Mouse (Mus musculus): ENCODE results near the gene Draxin. TPM values are rescaled to one million over a fixed set of nuclear protein-coding genes. Genes with fewer than 3 reads are reported as not detected.

Draxin gene
- polyA plus RNA-seq, 1 experiment from 2014 or later = 20.4 TPM

DNA sequence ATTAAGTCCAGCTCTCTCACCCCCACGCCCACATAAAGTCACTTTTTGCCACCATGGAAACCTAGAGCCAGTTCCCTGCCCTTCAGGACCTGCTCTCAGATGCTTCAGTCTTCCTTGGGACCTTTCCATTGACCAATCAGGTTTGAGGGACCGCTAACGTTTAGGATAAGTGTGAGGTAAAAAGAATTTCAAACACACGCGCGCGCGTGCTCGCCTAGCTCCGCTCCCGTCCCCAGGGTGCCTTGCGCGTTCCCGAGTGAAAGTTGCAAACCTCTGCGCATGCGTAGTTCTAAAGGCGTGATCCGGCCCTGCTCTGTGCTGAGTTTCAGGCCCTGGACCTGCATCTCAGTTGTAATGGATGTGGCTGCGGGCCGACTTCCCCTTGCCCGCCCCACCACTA is 55.2 kb downstream of the Draxin start:
- Histone ChIP-seq H3K27me3 (no peaks in the 10 kb centered on the region), H3K36me3 (no peaks in the 10 kb centered on the region), H3K4me3 (replicated peaks) (peak overlapping the region; percentile 22), H3K9ac (replicated peaks) (no peak overlapping the region), H3K4me1 (replicated peaks) (0 out of 2 replicates have a peak, but pooled peaks cover 3% of the 10 kb centered on the region), H3K4me2 (replicated peaks) (peak overlapping the region; percentile 50), H3K27ac (no peak overlapping the region), H3K9me3 (no peaks in the 10 kb centered on the region)
- 30% methylated on average over 21 of the region's 21 CpGs for WGBS
- peak; percentile 22; the same call in 1 of the 2 replicates for ATAC-seq

DNA sequence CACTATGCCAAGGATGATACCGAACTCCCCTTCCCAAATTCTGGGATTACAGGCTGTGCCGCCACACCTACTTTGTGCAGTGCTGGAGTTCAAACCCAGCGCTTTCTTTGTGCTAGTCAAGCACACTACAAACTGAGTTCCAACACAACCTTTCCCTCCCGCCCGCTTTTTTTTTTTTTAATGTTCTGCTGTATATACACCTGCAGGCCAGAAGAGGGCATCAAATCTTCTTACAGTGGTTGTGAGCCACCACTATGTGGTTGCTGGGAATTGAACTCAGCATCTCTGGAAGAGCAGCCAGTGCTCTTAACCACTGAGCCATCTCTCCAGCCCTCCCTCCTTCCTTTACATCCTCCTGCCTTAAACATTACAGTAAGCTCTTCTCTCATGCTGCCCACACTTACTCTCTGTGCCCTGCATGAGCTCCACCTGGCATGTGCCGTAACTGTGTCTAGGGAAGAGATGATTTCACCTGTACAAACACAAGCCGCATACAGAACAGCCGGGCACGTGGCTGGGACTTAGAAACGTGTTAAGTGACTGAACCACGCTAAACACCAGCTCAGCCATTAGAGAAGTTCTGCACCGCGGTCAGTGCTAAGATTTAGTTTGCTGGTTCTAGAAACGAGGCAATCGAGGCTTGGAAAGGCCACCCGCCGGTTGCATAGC is 55.8 kb downstream of the Draxin start:
- Histone ChIP-seq H3K9me3 (no peaks in the 10 kb centered on the region), H3K4me3 (replicated peaks) (peak overlapping the region; percentile 22), H3K9ac (replicated peaks) (no peak overlapping the region), H3K27me3 (no peaks in the 10 kb centered on the region), H3K27ac (no peak overlapping the region), H3K4me1 (replicated peaks) (0 out of 2 replicates have a peak, but pooled peaks cover 3% of the 10 kb centered on the region), H3K4me2 (replicated peaks) (peak overlapping the region; percentile 50), H3K36me3 (no peaks in the 10 kb centered on the region)
- WGBS = 49% methylated on average over 17 of the region's 17 CpGs
- peak; percentile 27; the same call in 1 of the 2 replicates for ATAC-seq

DNA sequence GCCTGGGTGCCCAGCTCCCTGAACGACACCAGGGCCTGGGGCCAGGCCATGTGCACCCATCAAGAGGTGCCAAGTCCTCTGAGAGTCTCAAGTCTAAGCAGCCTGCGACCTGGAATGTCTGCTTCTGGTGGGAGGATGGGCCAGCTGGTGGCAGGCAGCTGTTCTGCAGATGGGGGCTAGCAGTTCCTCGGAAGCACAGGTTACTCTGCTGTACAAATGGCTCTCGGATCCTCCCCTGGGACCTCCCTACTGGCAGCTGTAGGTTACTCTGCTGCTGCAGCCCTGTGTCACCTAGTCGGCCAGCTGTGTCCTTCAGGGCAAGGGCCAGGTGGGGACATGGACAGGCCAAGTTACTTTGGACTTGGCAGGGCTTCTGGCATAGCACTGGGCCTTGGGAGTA is 59.0 kb downstream of the Draxin start:
- Histone ChIP-seq H3K36me3 (no peaks in the 10 kb centered on the region), H3K27me3 (no peaks in the 10 kb centered on the region), H3K4me1 (replicated peaks) (0 out of 2 replicates have a peak, but pooled peaks cover 3% of the 10 kb centered on the region), H3K9me3 (no peaks in the 10 kb centered on the region), H3K4me3 (replicated peaks) (no peak overlapping the region), H3K27ac (no peak overlapping the region), H3K9ac (replicated peaks) (no peak overlapping the region), H3K4me2 (replicated peaks) (no peak overlapping the region)
- 74% methylated on average over 5 of the region's 5 CpGs for WGBS
- no peak for ATAC-seq

DNA sequence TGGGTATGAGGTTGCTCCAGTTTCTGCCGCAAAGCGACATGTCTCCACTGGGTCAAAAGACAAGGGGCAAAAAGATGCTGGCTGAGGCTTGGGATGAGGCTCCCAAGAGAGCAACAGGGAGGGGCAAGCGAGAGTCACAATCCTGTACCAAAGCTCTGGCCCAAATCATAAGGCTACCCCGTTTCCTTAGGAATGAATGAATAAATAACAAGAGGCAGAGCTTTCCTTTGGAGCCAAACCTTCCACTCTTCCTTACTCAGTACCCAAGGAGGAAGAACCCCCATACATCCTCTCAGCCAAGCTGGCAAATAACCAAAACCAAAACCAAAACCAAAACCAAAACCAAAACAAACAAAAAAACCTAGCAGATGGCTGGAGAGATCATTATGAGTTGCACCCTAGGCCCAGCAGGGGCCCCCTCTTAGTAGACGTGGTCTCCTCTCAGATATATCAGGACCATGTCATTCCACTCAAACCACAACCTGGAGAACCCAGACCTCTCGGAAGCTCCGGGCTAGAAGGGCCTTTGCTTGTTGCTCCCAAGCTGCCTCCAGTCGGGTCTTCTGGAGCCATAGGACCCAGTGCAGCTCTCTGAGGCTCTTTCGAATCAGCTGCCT is 60.8 kb downstream of the Draxin start:
- H3K27me3 ChIP-seq = no peaks in the 10 kb centered on the region
- WGBS = 89% methylated on average over 9 of the region's 9 CpGs
- no peaks in the 10 kb centered on the region for H3K36me3 ChIP-seq
- H3K27ac ChIP-seq = no peak overlapping the region
- no peaks in the 10 kb centered on the region for H3K9me3 ChIP-seq
- no peaks in the 10 kb centered on the region for H3K4me1 ChIP-seq (replicated peaks)
- no peak overlapping the region for H3K9ac ChIP-seq (replicated peaks)
- ATAC-seq = no peak
- no peak overlapping the region for H3K4me3 ChIP-seq (replicated peaks)
- H3K4me2 ChIP-seq (replicated peaks) = no peak overlapping the region

DNA sequence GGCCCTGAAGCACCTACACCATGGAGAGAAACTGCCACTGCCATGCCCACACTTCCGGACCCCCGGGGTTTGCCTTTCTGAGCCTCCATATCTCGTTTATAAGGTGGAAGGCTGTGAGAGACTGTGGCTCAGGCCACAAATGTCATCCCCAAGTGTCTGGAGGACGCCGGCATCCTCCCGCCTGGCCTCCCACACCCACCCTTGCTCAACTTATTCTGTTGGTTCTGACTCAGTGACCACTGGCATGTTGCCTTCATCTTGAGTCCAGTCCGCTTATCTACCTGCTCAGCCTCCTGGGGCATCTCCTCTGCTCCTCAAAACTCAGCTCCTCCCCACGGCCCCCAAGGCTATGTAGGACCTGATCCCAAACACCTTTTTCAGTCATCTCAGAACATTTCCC is 63.2 kb downstream of the Draxin start:
- Histone ChIP-seq H3K36me3 (no peaks in the 10 kb centered on the region), H3K27me3 (no peaks in the 10 kb centered on the region), H3K4me3 (replicated peaks) (no peak overlapping the region), H3K9ac (replicated peaks) (no peak overlapping the region), H3K9me3 (no peaks in the 10 kb centered on the region), H3K4me1 (replicated peaks) (no peaks in the 10 kb centered on the region), H3K27ac (no peak overlapping the region), H3K4me2 (replicated peaks) (no peak overlapping the region)
- ATAC-seq = no peak
- 79% methylated on average over 8 of the region's 8 CpGs for WGBS

DNA sequence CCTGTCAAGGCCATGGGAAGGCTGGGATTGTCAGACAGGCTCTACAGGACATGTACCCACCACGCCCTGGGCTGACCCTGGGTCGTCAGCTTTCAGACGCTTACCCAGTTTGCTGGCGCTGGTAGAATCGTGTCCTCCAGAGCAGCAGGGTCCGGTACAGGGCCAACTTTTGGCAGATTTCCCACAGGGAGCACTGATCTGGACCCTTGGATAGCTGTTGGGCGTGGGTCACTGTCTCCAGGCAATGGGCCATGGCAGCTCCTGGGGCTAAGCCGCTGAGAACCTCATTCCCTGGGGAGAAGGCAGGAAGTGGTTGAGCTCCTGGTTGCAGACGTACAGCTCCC is 64.1 kb downstream of the Draxin start:
- WGBS = 37% methylated on average over 9 of the region's 9 CpGs
- H3K4me1 ChIP-seq (replicated peaks) = no peaks in the 10 kb centered on the region
- H3K27me3 ChIP-seq = no peaks in the 10 kb centered on the region
- no peak overlapping the region for H3K4me2 ChIP-seq (replicated peaks)
- H3K9me3 ChIP-seq = no peaks in the 10 kb centered on the region
- H3K4me3 ChIP-seq (replicated peaks) = no peak overlapping the region
- no peak overlapping the region for H3K9ac ChIP-seq (replicated peaks)
- H3K27ac ChIP-seq = no peak overlapping the region
- no peaks in the 10 kb centered on the region for H3K36me3 ChIP-seq
- no peak for ATAC-seq

DNA sequence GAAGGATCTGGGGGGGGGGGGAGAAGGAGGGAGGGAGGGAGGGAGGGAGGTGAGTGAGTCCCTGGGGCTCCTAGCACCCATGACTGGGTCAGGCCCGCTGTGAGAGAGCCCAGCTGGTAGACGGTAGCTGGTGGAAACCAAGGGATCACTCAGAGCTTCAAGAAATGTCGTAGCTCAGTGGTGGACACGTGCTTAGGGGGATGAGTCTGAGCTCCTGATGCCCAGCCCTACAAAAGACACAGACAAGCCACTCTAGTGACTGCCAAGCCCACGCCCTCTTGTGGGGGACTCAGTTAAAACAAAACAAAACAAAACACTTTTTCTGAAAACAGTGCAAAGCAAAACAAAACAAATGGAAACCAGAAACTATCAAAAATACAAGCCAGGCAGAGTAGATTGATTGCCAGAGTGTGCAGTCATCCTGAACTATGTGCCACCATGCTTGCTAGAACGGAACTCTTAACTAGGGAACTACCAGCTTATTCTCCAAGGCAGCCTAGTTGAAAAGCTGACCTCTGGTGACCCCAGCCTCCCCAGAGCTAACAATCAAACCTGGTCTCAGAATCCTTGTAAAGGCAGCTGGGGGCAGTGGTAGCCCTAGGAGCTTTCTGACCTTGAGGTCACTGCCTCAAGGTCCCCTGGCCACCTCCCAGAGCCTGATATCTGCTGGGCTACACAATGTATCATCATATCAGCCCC is 64.6 kb downstream of the Draxin start:
- no peaks in the 10 kb centered on the region for H3K9me3 ChIP-seq
- H3K4me1 ChIP-seq (replicated peaks) = no peaks in the 10 kb centered on the region
- no peak overlapping the region for H3K9ac ChIP-seq (replicated peaks)
- no peak overlapping the region for H3K4me3 ChIP-seq (replicated peaks)
- H3K36me3 ChIP-seq = no peaks in the 10 kb centered on the region
- 41% methylated on average over 6 of the region's 6 CpGs for WGBS
- H3K27me3 ChIP-seq = no peaks in the 10 kb centered on the region
- no peak overlapping the region for H3K4me2 ChIP-seq (replicated peaks)
- no peak overlapping the region for H3K27ac ChIP-seq
- ATAC-seq = 0 out of 2 replicates have a peak, but pooled peaks have one; percentile 25

DNA sequence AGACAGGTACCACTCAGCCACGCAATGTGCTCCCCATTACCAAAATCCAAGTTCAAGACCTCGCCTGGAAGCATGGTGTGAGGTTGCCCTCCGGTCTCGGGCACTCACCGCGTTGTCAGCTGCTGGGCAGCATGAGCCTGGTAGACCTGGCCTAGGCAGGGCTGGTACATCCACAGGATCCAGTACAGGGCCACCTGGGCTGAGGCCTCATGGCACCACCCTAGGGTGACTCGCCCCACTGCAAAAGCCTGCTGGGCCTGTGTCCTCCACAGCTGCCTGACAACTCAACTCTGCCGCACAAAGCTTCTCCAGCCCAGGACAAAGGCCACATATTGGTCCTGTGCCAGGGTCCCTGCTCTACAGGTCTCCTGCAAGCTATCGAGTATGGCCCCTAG is 69.4 kb downstream of the Draxin start:
- Histone ChIP-seq H3K36me3 (peaks cover 26% of the 10 kb centered on the region), H3K9ac (replicated peaks) (no peak overlapping the region), H3K9me3 (no peaks in the 10 kb centered on the region), H3K4me3 (replicated peaks) (no peak overlapping the region), H3K27me3 (no peaks in the 10 kb centered on the region), H3K4me2 (replicated peaks) (no peak overlapping the region), H3K4me1 (replicated peaks) (no peaks in the 10 kb centered on the region), H3K27ac (no peak overlapping the region)
- 86% methylated on average over 9 of the region's 9 CpGs for WGBS
- no peak; the same call in 1 of the 2 replicates for ATAC-seq

DNA sequence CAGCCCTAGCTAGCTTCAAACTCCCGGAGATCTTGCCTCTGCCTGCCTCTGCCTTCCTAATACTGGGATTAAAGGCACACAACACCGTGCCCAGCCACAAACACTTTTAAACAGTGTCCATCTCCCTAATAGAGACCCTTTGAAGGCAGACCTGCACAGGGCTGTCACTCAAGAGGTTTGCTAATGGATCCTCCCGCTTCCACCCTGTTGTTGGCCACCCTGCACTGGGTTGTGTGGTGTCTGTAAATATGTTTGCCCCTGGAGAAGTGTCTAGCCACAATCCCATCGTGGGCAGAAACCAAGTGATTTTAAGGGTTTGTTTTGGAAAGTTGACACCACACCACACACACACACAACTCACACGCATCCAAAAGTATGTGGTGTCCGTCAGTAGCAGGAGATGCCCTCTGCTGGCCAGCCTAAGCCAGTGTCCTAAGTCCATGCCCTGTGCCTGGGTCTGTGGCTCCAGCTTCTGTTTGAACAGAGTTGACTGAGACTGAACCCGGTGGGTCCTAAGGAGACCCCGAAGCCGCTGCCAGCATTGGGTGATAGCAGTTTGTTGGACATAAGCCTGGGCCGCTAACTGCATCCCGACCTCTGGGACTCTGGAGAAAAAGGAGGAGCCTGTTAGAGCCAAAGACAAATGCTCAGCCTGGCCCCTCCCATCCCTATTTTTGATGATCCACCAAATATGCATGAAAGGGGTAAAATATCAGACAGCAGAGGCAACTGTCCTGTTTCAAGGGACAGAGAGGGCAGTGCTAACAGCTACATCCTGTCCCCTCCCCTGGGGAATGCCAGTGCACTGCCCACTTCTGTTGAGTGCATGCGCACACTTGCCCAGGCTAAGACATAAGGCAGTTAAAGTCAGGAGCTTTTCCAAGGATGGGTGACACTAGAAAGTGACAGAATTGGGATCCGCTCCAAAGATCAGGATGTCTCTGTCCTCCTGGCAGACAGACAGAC is 70.1 kb downstream of the Draxin start:
- Histone ChIP-seq H3K4me1 (replicated peaks) (no peaks in the 10 kb centered on the region), H3K27ac (no peak overlapping the region), H3K4me3 (replicated peaks) (no peak overlapping the region), H3K9me3 (no peaks in the 10 kb centered on the region), H3K9ac (replicated peaks) (no peak overlapping the region), H3K36me3 (peaks cover 33% of the 10 kb centered on the region), H3K4me2 (replicated peaks) (no peak overlapping the region), H3K27me3 (no peaks in the 10 kb centered on the region)
- peak; percentile 59 for ATAC-seq
- WGBS = 53% methylated on average over 13 of the region's 13 CpGs

DNA sequence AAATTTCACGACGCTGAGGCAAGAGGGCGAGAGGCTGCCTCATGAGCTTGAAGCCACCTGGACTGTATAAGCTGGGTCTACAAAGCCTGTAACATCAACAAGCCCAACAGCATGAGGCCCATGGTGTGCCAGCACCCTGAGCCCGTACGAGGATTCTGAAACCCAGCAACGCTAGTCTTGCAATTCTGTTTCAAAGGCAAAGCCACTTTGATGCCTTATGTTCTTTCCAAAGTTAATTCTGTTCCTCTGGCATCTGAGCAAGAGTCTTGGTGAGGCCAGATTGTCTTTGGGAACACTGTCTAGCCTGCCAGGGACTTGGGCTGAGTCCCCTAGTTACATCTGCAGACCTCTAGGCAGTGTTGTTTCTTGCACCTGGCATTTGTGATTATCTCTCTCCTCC is 71.5 kb downstream of the Draxin start:
- H3K4me2 ChIP-seq (replicated peaks) = no peak overlapping the region
- no peaks in the 10 kb centered on the region for H3K27me3 ChIP-seq
- no peak overlapping the region for H3K27ac ChIP-seq
- WGBS = 90% methylated on average over 6 of the region's 6 CpGs
- no peaks in the 10 kb centered on the region for H3K9me3 ChIP-seq
- no peak overlapping the region for H3K4me3 ChIP-seq (replicated peaks)
- H3K36me3 ChIP-seq = peaks cover 46% of the 10 kb centered on the region
- no peak for ATAC-seq
- no peak overlapping the region for H3K9ac ChIP-seq (replicated peaks)
- no peaks in the 10 kb centered on the region for H3K4me1 ChIP-seq (replicated peaks)

DNA sequence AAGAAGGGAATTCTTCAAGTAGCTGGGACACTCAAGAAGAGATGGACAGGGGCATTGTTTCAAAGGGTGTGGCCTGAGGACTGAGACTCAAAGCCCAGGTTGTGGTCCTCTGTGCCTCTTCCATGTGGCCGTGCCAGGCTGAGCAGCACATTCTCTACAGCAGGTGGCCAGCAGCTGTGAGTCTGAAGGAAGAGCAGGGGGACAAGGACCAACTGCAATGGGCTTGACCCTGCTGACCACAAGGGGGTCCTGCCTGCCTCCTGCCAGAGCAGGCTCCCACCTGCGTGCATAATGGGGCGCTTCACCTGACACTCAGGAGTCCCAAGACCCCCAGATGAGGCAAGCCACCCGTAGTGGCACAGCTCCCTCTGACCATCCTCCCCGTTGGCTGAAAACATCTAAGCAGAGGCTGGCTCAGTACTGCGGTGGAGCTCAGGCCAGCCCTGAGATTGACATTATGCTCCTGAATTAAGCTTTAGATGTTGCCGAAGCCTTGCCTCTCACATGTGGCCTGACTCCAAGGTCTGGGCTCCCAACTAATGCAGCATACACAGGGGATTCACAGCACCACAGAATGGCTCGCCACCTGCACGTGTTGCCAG is 72.2 kb downstream of the Draxin start:
- Histone ChIP-seq H3K36me3 (peaks cover 53% of the 10 kb centered on the region), H3K9me3 (no peaks in the 10 kb centered on the region), H3K9ac (replicated peaks) (no peak overlapping the region), H3K4me2 (replicated peaks) (no peak overlapping the region), H3K27me3 (no peaks in the 10 kb centered on the region), H3K27ac (no peak overlapping the region), H3K4me3 (replicated peaks) (no peak overlapping the region), H3K4me1 (replicated peaks) (no peaks in the 10 kb centered on the region)
- ATAC-seq = no peak
- WGBS = 94% methylated on average over 9 of the region's 9 CpGs
